Mouse (Mus musculus) ES-E14 (cell line): ENCODE results near the gene Rab1b.

ENCODE experiments used
- CHD2 ChIP-seq: IDR thresholded peaks from 2 replicates; pipeline ENCODE4 v1.6.1; 2014; ENCODE audit warnings: mild to moderate bottlenecking, low read depth, low read length, inconsistent platforms
- ZC3H11A ChIP-seq: IDR thresholded peaks from 2 replicates; pipeline ENCODE4 v1.6.1; 2012; ENCODE audit warnings: low read depth, mild to moderate bottlenecking, inconsistent platforms, low read length, borderline replicate concordance

GRCm38 (mm10) chr19:5052853-5053252 is 54.0 kb downstream of the Rab1b start:
- TF ChIP-seq CHD2, result no peak
- no peak for TF ChIP-seq ZC3H11A
